20 mouse cellular contexts compared by ENCODE assay signal in genomic region chr3:133332280-133332679, GRCm38 (mm10). TPM values are rescaled to one million over a fixed set of nuclear protein-coding genes. Genes with fewer than 3 reads are reported as not detected.
DNase-seq lines count a peak whose midpoint lies in the region; ATAC-seq and TF ChIP-seq lines count a peak whose summit lies in the region.
"Had no signal": no experiment of that assay in that cellular context is flagged by ENCODE, and none has a peak within 500 bp of the region (broad histone marks: within the 10 kb centered on the region; RNA-seq: fewer than 3 reads in every experiment).

No protein-coding gene starts in this region.

- peak; percentile 99 for TF ChIP-seq EP300 in CH12.LX (IDR thresholded peaks at IDR 0.05; ENCODE audit: low read length)

- peak overlapping the region; percentile 68 for H3K9ac ChIP-seq in CH12.LX (ENCODE audit: insufficient read depth, low read depth)
- H3K9ac ChIP-seq: forebrain, embryonic 12.5 days; heart, embryonic 13.5 days; lung, embryonic 15.5 days; neural tube, embryonic 13.5 days; stomach, embryonic 15.5 days had no signal

- peak; percentile 20 to 38 for DNase-seq in B cell, adult 2 months
- peak; percentile 94 for DNase-seq in CH12.LX (ENCODE audit: extremely low read depth)
- peak; percentile 68 for DNase-seq in splenic B cell, adult 2 months (ENCODE audit: low read depth, low spot score)
- no peak for DNase-seq in cerebellum, adult 8-10 months
- no peak for DNase-seq in kidney, adult 8-10 months
- no peak for DNase-seq in cerebellum, adult 9-10 months
- DNase-seq in urinary bladder, postnatal 36 days (ENCODE audit: low spot score in 2 of 2): no peak
- DNase-seq: cerebellum, postnatal 14 days; layer of hippocampus, postnatal 36 days; left cerebral cortex, postnatal 4 days had no signal

- peak; percentile 24 for TF ChIP-seq RAD21 in CH12.LX (IDR thresholded peaks at IDR 0.05; ENCODE audit: low read depth, low read length)

- H3K4me1 ChIP-seq in CH12.LX (ENCODE audit: control insufficient read depth in 1 of 2, insufficient read depth in 2 of 2): peaks cover 31 to 78% of the 10 kb centered on the region in 2 experiments
- H3K4me1 ChIP-seq: forebrain, embryonic 12.5 days; stomach, embryonic 15.5 days had no signal

- ATAC-seq in inflammation-experienced regulatory T-cells, adult 6 months: peak; percentile 92
- ATAC-seq: Patski had no signal

- no peaks in the 10 kb centered on the region for H3K79me2 ChIP-seq in CH12.LX (replicated peaks; ENCODE audit: control insufficient read depth, extremely low read depth, insufficient read depth, poor library complexity, severe bottlenecking)

- no peaks in the 10 kb centered on the region for H3K27me3 ChIP-seq in CH12.LX (replicated peaks)
- H3K27me3 ChIP-seq in splenic B cell, adult 2 months (ENCODE audit: control insufficient read depth, insufficient read depth, low read length, poor library complexity, severe bottlenecking): no peaks in the 10 kb centered on the region
- H3K27me3 ChIP-seq: forebrain, embryonic 12.5 days; heart, embryonic 13.5 days; lung, embryonic 15.5 days; megakaryocyte, embryonic 14.5 days; neural tube, embryonic 13.5 days; Patski; stomach, embryonic 15.5 days had no signal

- in situ Hi-C loops in CH12.LX (cut with MboI; ENCODE audit: low pct_ligation_motif_present, low pct_unique_long_range_greater_than_20kb, low sequenced_read_pairs): loop anchor here (10.0 to 25.0 kb wide), 4 partner anchors 53 to 480 kb away; no protein-coding TSS in a partner anchor

- H3K27ac ChIP-seq in CH12.LX (ENCODE audit: insufficient read depth, low read depth): peak overlapping the region; percentile 86
- H3K27ac ChIP-seq: forebrain, embryonic 12.5 days; heart, embryonic 13.5 days; hindbrain, embryonic 10.5 days; neural tube, embryonic 13.5 days; stomach, embryonic 15.5 days had no signal

- no peaks in the 10 kb centered on the region for H3K9me3 ChIP-seq in CH12.LX (replicated peaks; ENCODE audit: low read length)
- H3K9me3 ChIP-seq: forebrain, embryonic 12.5 days; heart, embryonic 13.5 days; hindbrain, embryonic 10.5 days; lung, embryonic 15.5 days; megakaryocyte, embryonic 14.5 days; neural tube, embryonic 13.5 days; stomach, embryonic 15.5 days had no signal

- H3K36me3 ChIP-seq in CH12.LX (replicated peaks in 1 of 2; ENCODE audit: control insufficient read depth in 1 of 2, insufficient read depth in 1 of 2, low read length in 1 of 2): peaks cover 8 to 31% of the 10 kb centered on the region in 2 experiments
- H3K36me3 ChIP-seq in splenic B cell, adult 2 months (ENCODE audit: control insufficient read depth, insufficient read depth, low read length, poor library complexity, severe bottlenecking): no peaks in the 10 kb centered on the region
- H3K36me3 ChIP-seq: forebrain, embryonic 12.5 days; lung, embryonic 15.5 days; stomach, embryonic 15.5 days had no signal

- TF ChIP-seq POLR2A in CH12.LX (IDR thresholded peaks at IDR 0.05; ENCODE audit: low read depth, low read length): no peak; the same call in 1 of the 2 replicates

- H3K4me3 ChIP-seq in CH12.LX (replicated peaks in 1 of 3; ENCODE audit: low read depth in 2 of 3, low read length in 2 of 3, poor library complexity in 1 of 3): peak overlapping the region in 1 of 3 experiments; percentile 11
- H3K4me3 ChIP-seq: forebrain, embryonic 12.5 days; heart, embryonic 13.5 days; hindbrain, embryonic 10.5 days; lung, embryonic 15.5 days; megakaryocyte, embryonic 14.5 days; neural tube, embryonic 13.5 days; stomach, embryonic 15.5 days had no signal

- peak overlapping the region; percentile 97 for H3K4me2 ChIP-seq in CH12.LX (ENCODE audit: insufficient read depth, low read depth, poor library complexity, severe bottlenecking)
- H3K4me2 ChIP-seq: forebrain, embryonic 12.5 days; heart, embryonic 13.5 days; liver, embryonic 11.5 days; lung, embryonic 15.5 days; neural tube, embryonic 13.5 days; stomach, embryonic 15.5 days had no signal

- no peak for TF ChIP-seq CTCF in CH12.LX (conservative IDR thresholded peaks at IDR 0.05 in 1 of 2, IDR thresholded peaks at IDR 0.05 in 1 of 2; ENCODE audit: low read depth in 2 of 2, low read length in 2 of 2)

- dilution Hi-C loops in CH12.LX (cut with MboI; ENCODE audit: extremely low pct_ligation_motif_present, extremely low pct_unique_long_range_greater_than_20kb, low sequenced_read_pairs): no loop called here

TF ChIP-seq in CH12.LX, 34 proteins besides CTCF, POLR2A, EP300 and RAD21:
- TF ChIP-seq NRF1 (IDR thresholded peaks at IDR 0.05; ENCODE audit: low read depth, low read length) (no peak; the same call in 1 of the 2 replicates), GABPA (IDR thresholded peaks at IDR 0.05; ENCODE audit: insufficient replicate concordance, low read depth, low read length) (no peak), BHLHE40 (IDR thresholded peaks at IDR 0.05; ENCODE audit: low read depth, low read length) (peak; percentile 95), CHD1 (IDR thresholded peaks at IDR 0.05; ENCODE audit: low read depth, low read length) (peak; percentile 85; the same call in 1 of the 2 replicates), MAFK (IDR thresholded peaks at IDR 0.05; ENCODE audit: insufficient replicate concordance, low read length) (peak; percentile 94), UBTF (IDR thresholded peaks at IDR 0.05; ENCODE audit: low read depth, low read length) (no peak; the same call in 1 of the 2 replicates), SMC3 (IDR thresholded peaks at IDR 0.05; ENCODE audit: low read depth, low read length) (peak; percentile 43; the same call in 1 of the 2 replicates), ZNF384 (IDR thresholded peaks at IDR 0.05; ENCODE audit: low read depth, low read length) (peak; percentile 100), POLR2AphosphoS2 (IDR thresholded peaks at IDR 0.05; ENCODE audit: low read depth, low read length) (peak; percentile 62; the same call in 1 of the 2 replicates), HCFC1 (IDR thresholded peaks at IDR 0.05; ENCODE audit: low read depth, low read length) (peak; percentile 66), ZC3H11A (IDR thresholded peaks at IDR 0.05; ENCODE audit: low read depth, low read length) (peak; percentile 11; the same call in 1 of the 2 replicates), MXI1 (IDR thresholded peaks at IDR 0.05; ENCODE audit: low read depth, low read length) (peak; percentile 80; the same call in 1 of the 2 replicates), TBP (conservative IDR thresholded peaks at IDR 0.05; ENCODE audit: low read depth, low read length) (peak; percentile 77; the same call in 1 of the 2 replicates), IRF4 (IDR thresholded peaks at IDR 0.05; ENCODE audit: low read depth, low read length) (peak; percentile 100), USF1 (IDR thresholded peaks at IDR 0.05; ENCODE audit: low read depth, low read length) (no peak), MEF2A (IDR thresholded peaks at IDR 0.05; ENCODE audit: borderline replicate concordance, low read depth, low read length) (peak; percentile 100), MYC (IDR thresholded peaks at IDR 0.05; ENCODE audit: low read depth, low read length) (peak; percentile 96), ELF1 (IDR thresholded peaks at IDR 0.05; ENCODE audit: low read depth, low read length) (peak; percentile 57; the same call in 1 of the 2 replicates), TCF12 (IDR thresholded peaks at IDR 0.05; ENCODE audit: low read depth, low read length) (peak; percentile 98), JUN (IDR thresholded peaks at IDR 0.05; ENCODE audit: insufficient read depth, low read depth, low read length) (peak; percentile 99), ZKSCAN1 (IDR thresholded peaks at IDR 0.05; ENCODE audit: borderline replicate concordance, low read depth, low read length) (peak; percentile 37; the same call in 1 of the 2 replicates), CHD2 (IDR thresholded peaks at IDR 0.05; ENCODE audit: low read length) (peak; percentile 95), ETS1 (conservative IDR thresholded peaks at IDR 0.05; ENCODE audit: low read depth, low read length) (peak; percentile 99), ZMIZ1 (IDR thresholded peaks at IDR 0.05; ENCODE audit: low read depth, low read length) (peak; percentile 32; the same call in 1 of the 2 replicates), SIN3A (IDR thresholded peaks at IDR 0.05; ENCODE audit: low read length) (peak; percentile 98), MAX (IDR thresholded peaks at IDR 0.05; ENCODE audit: low read length) (peak; percentile 70), USF2 (conservative IDR thresholded peaks at IDR 0.05; ENCODE audit: low read depth, low read length) (no peak), KAT2A (IDR thresholded peaks at IDR 0.05; ENCODE audit: insufficient replicate concordance, low read length) (0 out of 2 replicates have a peak, but pooled peaks have one; percentile 66), RCOR1 (conservative IDR thresholded peaks at IDR 0.05; ENCODE audit: low read depth, low read length) (peak; percentile 100), E2F4 (IDR thresholded peaks at IDR 0.05; ENCODE audit: insufficient replicate concordance, low read depth, low read length) (peak; percentile 94; the same call in 1 of the 2 replicates), MAZ (IDR thresholded peaks at IDR 0.05; ENCODE audit: low read depth, low read length) (peak; percentile 94), NELFE (IDR thresholded peaks at IDR 0.05; ENCODE audit: low read depth, low read length) (peak; percentile 68; the same call in 1 of the 2 replicates), PAX5 (IDR thresholded peaks at IDR 0.05; ENCODE audit: low read length) (no peak), JUND (conservative IDR thresholded peaks at IDR 0.05; ENCODE audit: low read depth, low read length) (peak; percentile 100)

RNA-seq across cellular contexts. Expression of gene Ppa2, which starts 22.4 kb away (rescaled TPM):
- 129 and 132 TPM in 2 replicates for total RNA-seq in CH12.LX (2012; rRNA removed)
- 119 and 145 TPM in 2 replicates for total RNA-seq in CH12.LX (2014; rRNA removed)
- 98.3 and 101 TPM in 2 replicates for polyA plus RNA-seq in CH12.LX (2012; ENCODE audit: insufficient read length, low read depth)
- 10 to 100 TPM; 12.6 to 27.0 (median 21.7) TPM for polyA plus RNA-seq in inflammation-experienced regulatory T-cells, adult 6 months (2017; shearing (Covaris generic))

Comparison
In these comparisons a context has a peak if more than half of its experiments do, and no peak if none do; other contexts are left out.
1. DNase-seq: peak in B cell, adult 2 months (2 of 2), CH12.LX (single experiment) and splenic B cell, adult 2 months (single experiment); none in cerebellum, adult 8-10 months (single experiment), kidney, adult 8-10 months (0 of 2), cerebellum, adult 9-10 months (single experiment) and urinary bladder, postnatal 36 days (0 of 2).